Mouse (Mus musculus): Measurements from ENCODE around the gene Xlr3c.
"Not testable (repeated sequence)": the region's sequence is repeated elsewhere in the genome, so short reads cannot be mapped to it uniquely, and the experiment has no call there.

DNA sequence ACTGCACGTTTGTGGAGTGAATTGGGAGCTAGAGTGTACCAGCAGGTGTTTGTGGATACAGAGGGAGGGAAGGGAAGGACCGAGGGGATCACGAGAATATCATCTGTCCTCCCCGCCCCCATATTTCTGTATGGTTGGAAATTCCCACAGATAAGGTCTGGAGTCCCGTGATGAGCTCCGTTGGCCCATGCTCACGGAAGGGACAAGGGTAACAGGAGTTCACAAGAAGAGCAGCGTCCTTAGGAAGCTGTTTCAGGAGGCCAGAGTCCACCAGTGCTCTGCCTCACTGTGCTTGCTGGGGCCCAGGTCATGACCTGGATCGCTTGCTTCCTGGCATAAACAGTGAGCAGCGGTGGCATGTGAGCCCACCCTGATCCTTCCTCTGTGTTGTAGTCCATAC lies 30.6 kb upstream of the Xlr3c start:
- TF ChIP-seq CTCF (IDR thresholded peaks at IDR 0.05); POLR2A (IDR thresholded peaks at IDR 0.05; ENCODE audit: insufficient read depth, low read depth, low read length): not testable (repeated sequence)
